Mouse (Mus musculus): Measurements from ENCODE around the gene Tmem156.

GRCm38 (mm10) chr5:65051513-65051912, 40.4 kb downstream of the Tmem156 start:
- no peak for TF ChIP-seq CTCF (IDR thresholded peaks at IDR 0.05)
- TF ChIP-seq EP300 (IDR thresholded peaks at IDR 0.05; ENCODE audit: insufficient read depth, low read depth, low read length) = no peak
